Mouse (Mus musculus) liver, embryonic 15.5 days (tissue): ENCODE measurements around the gene Slc26a8. TPM values are rescaled to one million over a fixed set of nuclear protein-coding genes. Genes with fewer than 3 reads are reported as not detected.

Experiments
- ATAC-seq: fragments of 200-750 bp; cut with Nextera tagmentation; 2 replicates; pipeline ENCODE4 v1.8.0; 2017; ENCODE audit warnings: moderate number of reproducible peaks, mild to moderate bottlenecking, moderate library complexity; ENCODE audit not compliant: insufficient read depth
- H3K27ac ChIP-seq: fragments of 300-500 bp; sonication (generic); replicated peaks from 2 replicates; pipeline ENCODE4 v1.5.1; 2015; ENCODE audit warnings: mild to moderate bottlenecking, inconsistent platforms
- H3K27me3 ChIP-seq: fragments of 300-500 bp; sonication (generic); 2 replicates; pipeline ENCODE4 v1.6.1; 2015; ENCODE audit warnings: mild to moderate bottlenecking, inconsistent platforms
- H3K36me3 ChIP-seq: fragments of 300-500 bp; sonication (generic); replicated peaks from 2 replicates; pipeline ENCODE4 v1.6.1; 2015; ENCODE audit warnings: moderate library complexity, mild to moderate bottlenecking, inconsistent platforms
- H3K4me1 ChIP-seq: fragments of 300-500 bp; sonication (generic); replicated peaks from 2 replicates; pipeline ENCODE4 v1.6.1; 2015; ENCODE audit warnings: inconsistent platforms
- H3K4me2 ChIP-seq: fragments of 300-500 bp; sonication (generic); 2 replicates; pipeline ENCODE4 v1.6.1; 2015; ENCODE audit warnings: moderate library complexity, mild to moderate bottlenecking, inconsistent platforms
- H3K4me3 ChIP-seq: fragments of 300-500 bp; sonication (generic); replicated peaks from 2 replicates; pipeline ENCODE4 v1.5.1; 2015; ENCODE audit warnings: mild to moderate bottlenecking, inconsistent platforms
- H3K9ac ChIP-seq: fragments of 300-500 bp; sonication (generic); 2 replicates; pipeline ENCODE4 v1.6.1; 2015; ENCODE audit warnings: moderate library complexity, mild to moderate bottlenecking, inconsistent platforms
- H3K9me3 ChIP-seq: fragments of 300-500 bp; sonication (generic); replicated peaks from 2 replicates; pipeline ENCODE4 v1.6.1; 2016; ENCODE audit warnings: inconsistent platforms
- WGBS: fragments of 180-500 bp; shearing (Covaris S2); methylation state at CpG from one replicate; pipeline ENCODE4 v1.1.7; 2015; ENCODE audit warnings: mixed read lengths; ENCODE audit not compliant: insufficient replicate concordance; 5-methylcytosine and 5-hydroxymethylcytosine counted together
- polyA plus RNA-seq: library from polyadenylated mRNA; unstranded; fragments of >200 nt; fragmentation: Nextera tagmentation; extraction: Ambion mirVana; gene quantifications from 2 replicates; pipeline ENCODE4 v1.2.1, GENCODE M21; 2015

Slc26a8 gene
- polyA plus RNA-seq, 1 experiment from 2014 or later = 0.17 TPM

DNA sequence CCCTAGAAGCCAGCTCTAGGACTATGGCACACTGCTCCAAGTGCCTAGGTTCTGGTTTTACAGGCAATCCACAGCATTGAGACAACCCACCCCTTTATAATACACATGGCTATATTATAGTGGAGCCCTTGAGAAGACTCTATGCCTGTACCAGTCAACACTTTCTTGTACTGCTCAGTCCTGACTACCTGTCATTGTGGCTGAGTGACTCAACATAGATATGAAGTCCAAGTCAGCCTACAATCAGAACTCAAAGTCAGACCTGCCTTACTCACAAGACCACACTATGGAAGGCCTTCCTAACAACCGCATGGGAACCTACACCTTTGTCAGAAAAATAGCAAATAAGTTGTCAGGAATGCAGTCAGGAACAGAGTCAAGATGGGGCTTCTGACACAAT lies 71.3 kb downstream of the Slc26a8 start:
- ATAC-seq = no peak
- H3K27ac ChIP-seq = 0 out of 2 replicates have a peak overlapping the region, but pooled peaks have one; percentile 25
- no peak overlapping the region for H3K4me3 ChIP-seq
- H3K27me3 ChIP-seq = no peaks in the 10 kb centered on the region
- H3K4me1 ChIP-seq = peaks cover 73% of the 10 kb centered on the region
- no peak overlapping the region for H3K4me2 ChIP-seq
- peaks cover 24% of the 10 kb centered on the region for H3K36me3 ChIP-seq
- H3K9ac ChIP-seq = 0 out of 2 replicates have a peak overlapping the region, but pooled peaks have one; percentile 2
- H3K9me3 ChIP-seq = no peaks in the 10 kb centered on the region
- 65% methylated on average over 1 of the region's 1 CpGs for WGBS

DNA sequence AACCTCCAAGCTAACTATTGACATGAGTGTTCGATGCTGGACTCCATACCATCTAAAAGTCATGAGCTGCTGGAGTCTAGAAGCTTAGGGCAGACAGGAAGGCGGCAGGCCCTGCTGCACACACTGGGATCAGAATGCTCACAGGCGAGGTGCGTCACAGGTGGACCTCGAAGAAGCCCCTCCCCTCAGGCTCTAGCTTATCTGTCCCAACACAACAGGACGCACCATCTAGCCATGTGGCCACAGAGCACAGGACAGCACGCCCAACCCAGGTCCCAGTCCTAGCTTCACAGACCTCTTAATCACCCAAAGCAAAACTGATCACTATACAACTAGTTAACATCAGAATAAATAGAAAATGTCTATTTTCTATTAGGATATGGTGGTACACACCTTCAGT lies 71.9 kb downstream of the Slc26a8 start:
- Histone ChIP-seq H3K4me2 (peak overlapping the region; percentile 20; the same call in 1 of the 2 replicates), H3K27me3 (no peaks in the 10 kb centered on the region), H3K9ac (no peak overlapping the region), H3K9me3 (no peaks in the 10 kb centered on the region), H3K27ac (no peak overlapping the region; the same call in 1 of the 2 replicates), H3K4me3 (no peak overlapping the region), H3K36me3 (peaks cover 24% of the 10 kb centered on the region), H3K4me1 (peaks cover 75% of the 10 kb centered on the region)
- ATAC-seq = no peak; the same call in 1 of the 2 replicates
- WGBS = 28% methylated on average over 7 of the region's 7 CpGs

DNA sequence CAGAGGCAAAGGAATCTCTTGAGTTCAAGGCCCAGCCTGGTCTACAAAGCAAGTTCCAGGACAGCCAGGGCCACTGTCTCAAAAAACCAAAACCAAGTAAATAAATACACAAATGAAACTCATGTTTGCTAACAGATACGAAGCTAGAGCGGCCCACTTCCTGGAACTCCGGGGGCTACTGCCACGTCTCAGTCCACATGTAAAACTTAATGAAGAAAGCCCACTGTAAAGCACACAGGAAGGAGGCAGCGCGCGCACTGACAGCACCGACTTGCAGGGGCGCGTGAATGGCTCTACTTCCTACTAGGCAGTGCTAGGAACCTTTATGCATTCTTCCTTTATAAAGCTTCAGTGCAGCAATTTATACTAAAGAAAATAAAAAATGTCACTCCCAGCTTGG lies 72.4 kb downstream of the Slc26a8 start:
- Histone ChIP-seq H3K27ac (no peak overlapping the region), H3K9me3 (no peaks in the 10 kb centered on the region), H3K36me3 (peaks cover 24% of the 10 kb centered on the region), H3K9ac (no peak overlapping the region), H3K27me3 (no peaks in the 10 kb centered on the region), H3K4me2 (0 out of 2 replicates have a peak overlapping the region, but pooled peaks have one; percentile 20), H3K4me3 (no peak overlapping the region), H3K4me1 (peaks cover 77% of the 10 kb centered on the region)
- WGBS = 52% methylated on average over 10 of the region's 10 CpGs
- no peak for ATAC-seq

DNA sequence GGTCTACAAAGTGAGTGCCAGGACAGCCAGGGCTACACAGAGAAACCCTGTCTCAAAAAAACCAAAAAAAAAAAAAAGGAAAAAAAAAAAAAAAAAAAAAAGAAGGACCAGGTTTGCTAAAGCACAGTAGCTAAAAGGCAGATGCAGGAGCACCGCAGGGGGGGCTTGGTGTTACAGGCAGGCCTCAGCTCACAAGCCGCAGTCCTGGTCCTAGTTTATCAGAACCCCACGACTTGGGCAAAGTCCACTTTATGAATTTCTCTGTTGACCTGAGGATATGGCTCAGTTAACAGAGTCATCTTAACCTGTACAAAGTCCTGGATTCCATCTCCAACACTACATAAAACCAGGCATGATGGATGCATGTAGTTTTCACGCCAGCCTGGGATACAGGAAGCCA lies 74.7 kb downstream of the Slc26a8 start:
- no peak for ATAC-seq
- Histone ChIP-seq H3K4me3 (no peak overlapping the region), H3K36me3 (peaks cover 24% of the 10 kb centered on the region), H3K9ac (no peak overlapping the region), H3K9me3 (no peaks in the 10 kb centered on the region), H3K4me1 (peaks cover 58% of the 10 kb centered on the region), H3K27me3 (no peaks in the 10 kb centered on the region), H3K4me2 (no peak overlapping the region), H3K27ac (no peak overlapping the region)
- WGBS = 85% methylated on average over 4 of the region's 4 CpGs

DNA sequence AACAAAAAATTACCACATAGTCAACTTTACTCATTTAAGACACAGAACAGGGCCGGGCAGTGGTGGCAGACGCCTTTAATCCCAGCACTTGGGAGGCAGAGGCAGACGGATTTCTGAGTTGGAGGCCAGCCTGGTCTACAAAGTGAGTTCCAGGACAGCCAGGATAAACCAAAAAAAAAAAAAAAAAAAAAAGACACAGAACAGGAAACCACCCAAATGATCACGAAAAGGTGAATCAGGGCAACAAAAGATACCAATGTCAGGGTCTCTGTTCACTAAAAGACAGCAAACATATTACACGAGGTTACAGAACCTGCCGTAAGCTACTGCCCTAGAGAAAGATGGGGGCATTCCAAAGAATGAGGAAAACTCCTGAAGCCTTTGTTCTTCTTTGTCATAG lies 76.9 kb downstream of the Slc26a8 start:
- H3K36me3 ChIP-seq = peaks cover 17% of the 10 kb centered on the region
- H3K27me3 ChIP-seq = no peaks in the 10 kb centered on the region
- 59% methylated on average over 6 of the region's 6 CpGs for WGBS
- ATAC-seq = no peak
- peaks cover 38% of the 10 kb centered on the region for H3K4me1 ChIP-seq
- H3K27ac ChIP-seq = no peak overlapping the region
- no peak overlapping the region for H3K9ac ChIP-seq
- no peaks in the 10 kb centered on the region for H3K9me3 ChIP-seq
- H3K4me3 ChIP-seq = no peak overlapping the region
- H3K4me2 ChIP-seq = no peak overlapping the region

DNA sequence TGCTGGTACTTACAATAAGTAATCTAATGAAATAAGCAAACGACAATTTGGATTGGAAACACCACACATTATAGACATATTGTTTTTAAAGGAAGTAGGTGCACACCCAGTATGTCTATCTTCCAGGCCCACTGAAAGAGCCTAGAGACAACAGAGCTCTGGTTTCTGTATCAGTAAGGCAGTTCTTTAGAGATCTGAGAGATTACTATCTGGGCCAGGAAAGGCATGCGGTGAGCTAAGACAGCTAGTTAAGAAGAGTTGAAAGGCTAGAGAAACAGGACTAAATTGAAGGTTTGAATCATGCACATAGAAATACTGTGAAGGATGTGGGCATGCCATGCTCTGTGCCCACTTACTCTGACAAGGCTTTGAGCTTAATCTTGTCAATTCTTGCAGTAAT lies 77.4 kb downstream of the Slc26a8 start:
- 35% methylated on average over 2 of the region's 2 CpGs for WGBS
- Histone ChIP-seq H3K4me3 (no peak overlapping the region), H3K4me2 (no peak overlapping the region), H3K27ac (no peak overlapping the region), H3K9me3 (no peaks in the 10 kb centered on the region), H3K36me3 (peaks cover 21% of the 10 kb centered on the region), H3K27me3 (no peaks in the 10 kb centered on the region), H3K9ac (no peak overlapping the region), H3K4me1 (peaks cover 33% of the 10 kb centered on the region)
- no peak for ATAC-seq

- Histone ChIP-seq H3K36me3 (peaks cover 40% of the 10 kb centered on the region), H3K9ac (no peak overlapping the region), H3K27ac (no peak overlapping the region), H3K4me3 (no peak overlapping the region), H3K4me2 (no peak overlapping the region), H3K9me3 (no peaks in the 10 kb centered on the region), H3K27me3 (no peaks in the 10 kb centered on the region), H3K4me1 (peaks cover 16% of the 10 kb centered on the region)
- WGBS = 36% methylated on average over 3 of the region's 3 CpGs
- ATAC-seq = no peak
Observed at GRCm38 (mm10) chr17:28609543-28609942, 80.5 kb downstream of the Slc26a8 start.

GRCm38 (mm10) chr17:28601557-28602250 lies 88.3 kb downstream of the Slc26a8 start:
- Histone ChIP-seq H3K4me2 (no peak overlapping the region), H3K4me1 (no peaks in the 10 kb centered on the region), H3K9ac (no peak overlapping the region), H3K4me3 (no peak overlapping the region), H3K9me3 (no peaks in the 10 kb centered on the region), H3K36me3 (peaks cover 92% of the 10 kb centered on the region), H3K27me3 (no peaks in the 10 kb centered on the region), H3K27ac (no peak overlapping the region)
- WGBS = 81% methylated on average over 9 of the region's 9 CpGs
- ATAC-seq = no peak

GRCm38 (mm10) chr17:28600780-28601179 lies 89.3 kb downstream of the Slc26a8 start:
- Histone ChIP-seq H3K9me3 (no peaks in the 10 kb centered on the region), H3K36me3 (peaks cover 92% of the 10 kb centered on the region), H3K27ac (no peak overlapping the region), H3K27me3 (no peaks in the 10 kb centered on the region), H3K4me2 (no peak overlapping the region), H3K4me1 (no peaks in the 10 kb centered on the region), H3K4me3 (no peak overlapping the region), H3K9ac (no peak overlapping the region)
- ATAC-seq = no peak
- 72% methylated on average over 5 of the region's 5 CpGs for WGBS

DNA sequence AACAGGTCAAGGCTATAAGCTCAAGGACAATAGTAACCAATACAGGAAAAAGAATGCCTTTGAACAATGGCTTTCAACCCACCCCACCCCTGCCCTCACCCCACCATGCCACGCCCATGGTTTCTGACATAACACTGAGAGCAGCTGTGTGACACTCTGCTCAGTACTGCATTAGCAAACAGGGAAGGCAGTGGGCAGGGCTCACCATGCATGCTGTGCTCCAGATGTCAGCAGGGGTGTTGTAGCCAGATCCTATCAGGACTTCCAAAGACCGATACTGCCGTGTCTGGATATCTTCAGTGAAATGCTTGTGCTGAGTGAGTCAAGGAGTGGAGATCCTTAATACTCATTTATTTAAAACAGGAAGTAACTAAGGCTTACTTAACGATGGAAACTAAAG lies 96.1 kb downstream of the Slc26a8 start:
- Histone ChIP-seq H3K4me1 (no peaks in the 10 kb centered on the region), H3K4me3 (no peak overlapping the region), H3K4me2 (no peak overlapping the region), H3K9me3 (no peaks in the 10 kb centered on the region), H3K36me3 (peaks cover 77% of the 10 kb centered on the region), H3K27me3 (no peaks in the 10 kb centered on the region), H3K9ac (no peak overlapping the region), H3K27ac (no peak overlapping the region)
- 50% methylated on average over 4 of the region's 4 CpGs for WGBS
- ATAC-seq = no peak

DNA sequence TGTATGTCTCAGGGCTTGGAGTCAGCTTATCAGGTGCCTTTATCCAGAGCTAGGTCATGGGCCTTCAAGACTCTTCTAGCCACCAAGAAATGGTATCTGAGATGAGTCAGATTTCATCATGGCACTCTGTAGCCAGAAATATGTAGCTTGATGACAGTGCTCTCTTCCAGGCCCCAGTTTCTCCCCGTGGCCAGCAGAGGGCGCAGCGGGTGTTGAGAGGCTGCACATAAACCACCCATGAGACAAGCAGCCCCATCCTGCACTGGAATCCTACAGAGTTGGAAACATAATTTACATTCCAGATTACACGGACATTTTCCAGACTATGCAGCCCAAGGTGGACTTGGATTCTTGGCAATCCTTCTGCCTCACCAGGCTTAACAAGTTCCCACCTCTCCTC lies 97.0 kb downstream of the Slc26a8 start:
- H3K36me3 ChIP-seq = peaks cover 79% of the 10 kb centered on the region
- 19% methylated on average over 4 of the region's 4 CpGs for WGBS
- ATAC-seq = no peak
- H3K4me1 ChIP-seq = no peaks in the 10 kb centered on the region
- H3K4me3 ChIP-seq = no peak overlapping the region
- H3K9ac ChIP-seq = no peak overlapping the region
- no peak overlapping the region for H3K4me2 ChIP-seq
- H3K27me3 ChIP-seq = no peaks in the 10 kb centered on the region
- no peaks in the 10 kb centered on the region for H3K9me3 ChIP-seq
- no peak overlapping the region for H3K27ac ChIP-seq

GRCm38 (mm10) chr17:28591476-28591875 lies 98.6 kb downstream of the Slc26a8 start:
- ATAC-seq = no peak
- no peaks in the 10 kb centered on the region for H3K9me3 ChIP-seq
- no peak overlapping the region for H3K4me2 ChIP-seq
- H3K9ac ChIP-seq = no peak overlapping the region
- no peaks in the 10 kb centered on the region for H3K27me3 ChIP-seq
- 51% methylated on average over 5 of the region's 5 CpGs for WGBS
- no peaks in the 10 kb centered on the region for H3K4me1 ChIP-seq
- no peak overlapping the region for H3K27ac ChIP-seq
- H3K4me3 ChIP-seq = no peak overlapping the region
- H3K36me3 ChIP-seq = peaks cover 68% of the 10 kb centered on the region
